Mouse (Mus musculus) ZHBTc4 (cell line): ENCODE data around the gene Msgn1.

Source experiments
- DNase-seq: peaks from one replicate; pipeline ENCODE4 v3.0.0-alpha.2; 2011; ENCODE audit warnings: low read depth, low spot score

Msgn1 gene

DNA sequence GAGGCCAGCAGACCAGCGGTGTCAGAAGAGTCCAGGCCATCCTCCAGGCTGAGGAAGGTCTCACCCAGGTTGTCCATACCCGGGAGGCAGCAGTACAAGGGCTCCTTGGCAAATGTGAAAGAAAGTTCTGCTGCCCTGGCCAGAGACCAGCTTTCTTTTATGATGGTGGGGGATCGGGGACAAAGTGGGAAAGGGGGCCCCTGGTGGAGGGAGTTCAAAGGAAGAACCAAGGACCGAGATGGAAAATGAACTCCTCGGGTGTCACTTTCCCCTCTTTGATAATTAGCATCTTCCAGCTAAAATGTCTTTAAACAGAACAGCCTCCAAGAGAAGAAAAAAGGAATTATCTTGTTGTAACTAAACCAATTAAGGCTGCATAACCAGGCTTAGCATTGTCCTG is at the start of gene Msgn1:
Gene Msgn1, minus strand, starts transcription at position 101 of the 400 bp plus-strand sequence.
- DNase-seq: no peak

DNA sequence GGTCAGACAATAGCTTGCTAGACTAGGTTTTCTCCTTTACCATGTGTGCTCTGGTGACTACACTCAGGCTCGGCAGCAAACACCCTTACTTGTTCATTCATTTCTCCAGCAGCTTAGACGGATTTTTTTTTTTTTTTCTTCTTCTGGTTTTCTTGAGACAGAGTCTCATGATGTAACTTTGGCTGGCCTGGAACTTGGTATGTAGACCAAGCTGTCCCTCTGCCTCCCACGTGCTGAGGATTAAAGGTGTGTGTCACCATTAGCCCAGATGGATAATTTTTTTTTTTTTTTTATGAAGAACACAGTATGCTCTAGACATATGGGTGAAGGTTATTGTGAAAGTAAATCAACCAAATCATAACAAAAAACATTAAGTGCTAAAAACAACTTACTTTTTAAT is 41.5 kb upstream of the Msgn1 start:
- DNase-seq: no peak

DNA sequence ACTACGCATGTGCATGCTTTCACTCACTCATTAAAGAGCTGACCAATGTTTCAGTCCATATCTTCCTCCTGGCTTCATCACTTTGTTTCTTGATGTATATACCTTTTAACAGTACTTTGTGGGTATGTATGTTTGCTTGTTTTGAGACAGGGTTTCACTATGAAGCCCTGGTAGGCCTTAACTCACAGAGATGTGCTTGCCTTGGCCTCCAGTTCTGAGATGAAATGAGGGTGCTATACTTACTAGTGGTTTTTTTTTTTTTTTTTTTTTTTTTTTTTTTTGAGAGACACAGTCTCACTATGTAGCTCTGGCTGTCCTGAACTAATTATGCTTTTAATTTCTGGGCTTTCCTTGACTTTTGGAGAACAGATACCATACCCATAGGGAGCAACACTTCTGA is 38.7 kb upstream of the Msgn1 start:
- no peak for DNase-seq

DNA sequence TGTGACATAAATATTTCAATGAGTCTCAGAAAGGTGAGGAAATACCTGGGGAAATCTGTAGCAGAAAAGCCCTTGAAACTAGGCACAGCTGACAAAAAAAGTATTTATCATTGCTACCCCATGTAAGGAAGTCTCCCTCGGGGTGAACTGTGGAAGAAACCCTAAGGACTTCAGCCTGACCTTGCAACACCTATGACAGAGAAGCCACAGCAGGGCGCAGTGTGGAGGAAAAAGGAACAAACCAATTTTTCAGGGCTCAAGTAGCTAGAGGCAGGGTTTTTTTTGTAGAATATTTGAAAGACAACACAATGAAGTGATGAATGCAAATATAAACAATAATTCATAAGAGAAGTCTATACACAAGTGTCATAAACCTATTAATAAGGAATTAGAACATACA is 27.2 kb upstream of the Msgn1 start:
- no peak for DNase-seq

DNA sequence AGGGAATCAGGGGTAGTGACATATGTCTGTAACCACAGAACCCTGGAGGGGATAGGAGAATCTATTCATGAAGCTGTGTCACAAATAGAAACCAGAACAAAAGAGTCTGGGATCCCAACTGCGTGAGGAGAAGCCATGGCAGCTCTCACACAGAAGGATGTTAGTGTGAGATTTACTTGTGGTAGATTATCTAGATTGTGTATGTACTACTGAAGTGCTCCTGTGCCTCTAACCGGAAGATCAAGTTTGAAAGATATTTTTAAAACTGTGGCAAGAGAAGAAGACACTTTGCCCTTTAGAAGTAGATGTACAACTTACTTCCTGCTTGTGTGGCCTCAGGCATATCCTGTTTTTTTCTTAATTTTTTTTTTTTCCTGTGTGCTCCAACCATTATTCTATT is 21.5 kb upstream of the Msgn1 start:
- DNase-seq: no peak

DNA sequence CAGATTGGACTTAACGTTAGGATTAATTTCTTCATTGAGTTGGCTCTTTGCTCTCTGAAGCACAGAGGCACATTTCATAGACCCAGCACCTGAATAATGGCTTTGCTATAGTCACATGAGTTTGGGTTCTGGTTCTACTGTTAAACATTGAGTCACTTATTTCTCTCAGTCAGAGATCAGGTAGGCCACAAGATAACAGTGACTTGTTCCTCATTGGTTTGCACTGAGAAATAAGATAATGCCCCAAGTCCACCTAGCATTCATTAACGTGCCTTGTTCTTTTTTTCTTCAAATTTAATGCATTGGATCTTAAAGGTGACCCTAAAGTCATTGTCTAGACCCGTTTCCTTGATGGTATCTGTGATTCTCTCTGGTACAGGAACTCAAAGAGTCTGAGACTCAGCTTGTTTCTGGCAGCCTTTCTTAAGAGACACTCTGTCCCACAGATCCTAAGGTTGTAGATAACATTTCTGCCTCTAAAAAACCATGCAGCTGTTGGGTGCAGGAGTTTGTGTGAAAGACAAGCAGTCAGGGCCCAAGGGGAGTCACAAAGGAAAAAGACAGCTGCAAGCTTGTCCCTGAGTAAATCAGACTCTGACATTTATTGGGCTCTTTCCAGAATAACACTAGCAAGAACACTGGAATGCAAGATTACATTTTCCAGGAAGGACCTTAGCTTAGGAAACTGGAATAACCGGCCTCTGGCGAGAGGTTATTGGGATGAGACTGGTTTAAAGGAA is 17.9 kb upstream of the Msgn1 start:
- no peak for DNase-seq

DNA sequence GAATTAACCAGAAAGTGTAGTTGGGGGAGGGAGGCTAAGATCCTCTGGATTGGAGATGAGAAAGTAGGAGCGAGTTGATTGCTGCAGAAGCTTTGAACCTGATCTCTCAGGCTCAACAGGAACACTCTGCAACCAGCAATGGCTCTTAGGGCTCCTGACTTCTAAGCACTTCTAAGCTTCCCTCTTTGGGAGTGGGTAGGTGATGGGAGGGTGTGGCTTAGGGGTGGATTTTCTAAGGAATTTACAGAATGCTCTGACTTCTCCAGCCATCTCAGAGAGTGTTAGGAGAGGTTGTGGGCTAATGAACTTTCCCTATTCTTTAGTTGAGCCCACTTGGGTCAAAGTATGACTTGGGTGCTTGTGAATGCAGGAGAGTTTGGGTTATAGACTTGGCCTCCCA is 17.4 kb upstream of the Msgn1 start:
- peak; percentile 57 for DNase-seq

DNA sequence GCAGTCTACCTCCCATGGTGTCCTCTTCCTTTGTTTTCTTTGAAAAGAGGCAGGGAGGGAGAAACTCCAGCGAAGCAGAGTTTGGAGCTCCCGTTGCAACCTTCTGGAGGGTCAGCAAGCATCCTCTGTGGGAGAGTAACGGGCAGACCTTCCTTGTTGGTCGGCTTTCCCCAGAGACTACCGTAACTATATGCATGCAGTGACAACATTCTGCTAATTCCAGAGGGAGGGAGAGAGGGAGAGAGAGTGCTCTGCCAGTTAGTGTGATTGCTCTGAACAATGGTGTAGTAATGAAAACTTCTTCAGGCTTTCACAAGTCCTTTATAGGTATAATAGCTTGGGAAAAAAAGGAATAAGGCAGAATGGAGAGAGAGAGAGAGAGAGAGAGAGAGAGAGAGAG is 15.9 kb upstream of the Msgn1 start:
- DNase-seq: no peak

DNA sequence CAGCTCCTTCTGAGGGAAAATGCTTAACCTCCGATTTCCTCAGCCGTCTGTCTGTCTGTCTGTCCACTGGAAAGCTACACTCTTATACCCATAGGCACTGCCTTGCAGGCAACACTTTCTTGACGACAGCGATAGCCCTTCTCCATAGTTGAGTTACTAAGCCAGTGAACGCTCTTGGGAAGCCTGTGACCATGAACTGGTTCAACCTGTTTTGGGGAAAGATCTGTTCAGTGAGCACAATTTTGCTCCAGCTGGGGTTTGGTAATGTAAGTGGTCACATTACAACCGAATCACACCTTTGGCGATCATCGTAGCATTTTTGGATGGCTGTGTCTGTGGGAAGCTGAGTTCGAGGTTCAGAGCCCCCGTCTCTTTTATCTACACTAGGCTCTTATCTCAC is 14.3 kb upstream of the Msgn1 start:
- DNase-seq: no peak

DNA sequence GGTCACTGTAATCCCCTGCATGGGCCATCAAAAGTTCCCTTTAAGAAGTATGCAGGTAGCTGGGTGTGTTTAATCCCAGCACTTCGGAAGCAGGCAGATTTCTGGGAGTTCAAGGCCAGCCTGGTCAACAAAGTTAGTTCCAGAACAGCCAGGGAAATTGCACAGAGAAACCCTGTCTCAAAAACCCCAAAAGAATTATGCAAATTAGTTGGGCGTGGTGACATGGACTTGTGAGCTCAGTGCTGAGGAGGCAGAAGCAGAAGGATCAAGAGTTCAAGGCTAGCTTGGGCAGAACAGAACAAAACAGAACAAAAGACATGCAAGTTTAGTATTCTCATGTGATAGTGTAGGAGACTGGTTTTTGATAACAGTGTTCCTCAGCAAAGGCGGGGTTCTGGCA is 13.8 kb upstream of the Msgn1 start:
- peak; percentile 59 for DNase-seq

DNA sequence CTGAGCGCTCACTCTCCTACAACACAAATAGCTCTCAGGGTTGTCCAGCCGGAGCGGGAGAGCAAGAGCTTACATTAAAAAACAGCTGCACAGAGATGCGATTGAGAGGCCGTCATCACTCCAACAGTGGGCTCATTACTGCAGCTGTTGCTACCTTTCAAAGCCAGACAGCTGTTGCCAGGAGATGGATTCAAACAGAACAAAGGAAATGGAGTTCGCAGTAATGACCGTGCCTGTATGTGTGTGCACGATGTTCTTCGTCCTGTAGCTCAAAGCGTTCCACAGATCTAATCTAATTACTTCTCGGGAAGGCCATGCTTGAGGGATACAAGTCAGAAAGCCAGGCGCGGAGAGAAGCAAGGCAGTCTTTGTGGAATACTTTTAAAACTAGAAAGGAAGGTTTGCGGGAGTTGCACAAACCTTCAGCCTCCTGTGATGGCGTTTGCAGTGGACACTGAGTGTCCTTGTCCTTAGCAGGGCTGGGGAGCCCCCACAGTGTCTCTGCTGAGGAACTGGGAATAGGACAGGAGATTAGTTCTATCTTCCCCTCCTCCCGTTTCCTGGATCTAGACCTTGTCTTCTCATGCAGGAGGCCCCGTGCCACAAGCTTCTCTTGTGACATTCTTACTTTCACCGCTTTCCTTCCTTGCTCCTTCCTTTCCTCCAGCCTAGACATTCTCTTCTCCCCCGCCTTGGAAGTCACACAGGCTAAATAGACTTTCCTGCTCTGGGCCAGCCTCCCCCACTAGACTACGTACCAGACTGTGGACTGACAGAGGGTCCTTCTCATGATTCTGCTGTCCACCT is 13.0 kb upstream of the Msgn1 start:
- no peak for DNase-seq

DNA sequence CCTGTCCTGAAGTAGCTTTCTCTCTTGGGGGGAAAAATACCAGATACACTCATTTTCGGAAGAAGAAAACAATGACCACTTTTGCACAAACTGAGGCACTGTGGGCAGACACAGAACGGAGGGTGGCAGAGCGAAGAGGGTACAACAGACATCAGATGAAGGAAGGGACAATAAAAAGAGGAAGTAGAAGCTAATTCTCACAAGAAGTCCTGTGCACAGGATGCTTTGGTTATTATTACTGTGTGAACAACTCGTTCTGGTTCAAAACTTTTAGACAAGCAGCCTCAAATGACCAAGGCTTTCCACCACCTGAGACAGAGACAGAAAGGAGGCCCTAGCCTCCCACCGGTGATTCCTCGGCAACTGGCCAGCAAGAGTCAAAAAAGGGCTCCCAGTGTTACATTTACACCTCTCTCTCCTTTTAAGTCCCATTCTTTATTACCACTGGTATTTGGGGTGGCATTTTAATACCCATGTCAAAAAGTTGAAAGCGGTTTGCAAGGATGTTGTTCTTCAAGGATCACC is 9.0 kb upstream of the Msgn1 start:
- DNase-seq: no peak

DNA sequence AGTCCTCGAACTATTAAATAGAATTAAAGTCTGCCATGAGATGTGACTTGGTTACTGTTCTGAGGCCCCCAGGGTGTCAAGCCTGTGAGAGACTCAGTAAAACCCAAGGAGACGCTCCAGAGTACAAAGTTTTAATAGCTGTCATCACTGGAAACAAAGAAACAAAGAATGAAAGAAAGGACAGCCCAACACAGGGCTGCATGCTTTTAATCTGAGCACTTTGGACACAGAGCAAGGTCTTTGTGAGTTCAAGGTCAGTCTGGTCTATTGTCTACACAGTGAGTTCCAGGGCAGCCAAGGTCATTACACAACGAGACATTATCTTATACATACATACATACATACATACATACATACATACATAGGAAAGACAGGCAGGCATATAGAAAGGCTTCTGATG is 7.7 kb upstream of the Msgn1 start:
- DNase-seq: peak; percentile 89

DNA sequence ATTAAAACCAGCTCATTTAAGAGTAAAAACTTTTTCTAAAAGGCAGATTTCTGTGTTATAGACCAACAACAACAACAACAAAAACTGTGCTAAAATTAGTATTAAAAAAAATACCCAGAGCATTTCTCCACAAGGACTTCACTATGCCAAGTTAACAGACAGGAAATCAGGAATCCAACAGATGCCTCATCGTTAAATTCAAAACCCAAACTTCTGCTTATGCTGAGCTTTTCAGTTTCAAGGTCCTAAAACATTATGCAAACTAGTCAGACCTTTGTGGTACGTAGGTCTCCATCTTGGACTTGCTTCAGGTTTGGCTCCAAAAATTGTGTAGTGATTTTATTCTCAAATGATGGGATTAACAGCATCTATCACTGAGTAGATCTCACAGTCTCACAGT is 6.8 kb upstream of the Msgn1 start:
- DNase-seq: no peak

DNA sequence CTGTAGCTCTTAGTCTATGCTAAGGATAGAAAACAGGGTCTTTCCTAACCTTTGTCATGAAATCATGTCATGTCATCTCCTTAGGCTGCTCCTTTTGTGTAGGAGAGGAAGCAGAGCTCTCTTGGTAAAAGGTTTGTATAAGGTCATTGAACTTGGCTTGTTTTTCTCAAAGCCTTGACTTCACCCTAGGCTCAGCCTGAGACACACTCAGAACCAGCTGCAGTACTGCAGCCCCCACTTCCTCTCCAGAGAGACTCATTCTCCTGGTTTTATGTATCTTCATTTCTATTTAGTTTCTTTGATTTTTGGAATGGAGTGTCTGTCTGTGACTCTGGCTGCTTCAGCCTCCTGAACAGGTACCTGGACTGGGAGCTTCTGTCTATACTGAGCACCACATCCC is 6.0 kb upstream of the Msgn1 start:
- no peak for DNase-seq

DNA sequence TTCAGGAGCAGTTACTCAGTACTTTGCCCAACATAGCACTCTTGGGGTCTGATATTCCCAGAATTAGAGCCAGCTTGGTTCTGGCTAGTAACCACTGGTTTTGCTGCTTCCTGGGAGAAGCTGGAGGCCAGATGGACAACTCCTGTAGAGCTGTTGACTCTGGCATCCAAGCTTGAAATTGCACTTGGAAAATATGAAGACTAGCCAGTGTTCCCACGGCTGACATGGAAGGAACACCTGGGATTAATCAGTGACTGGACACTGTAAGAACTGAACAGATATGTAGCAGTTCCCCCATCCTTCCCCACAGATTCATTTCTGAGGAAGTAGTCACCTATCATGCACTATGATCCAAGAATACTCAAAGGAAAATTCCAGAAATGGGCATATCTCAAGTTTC is 4.1 kb upstream of the Msgn1 start:
- DNase-seq: no peak

DNA sequence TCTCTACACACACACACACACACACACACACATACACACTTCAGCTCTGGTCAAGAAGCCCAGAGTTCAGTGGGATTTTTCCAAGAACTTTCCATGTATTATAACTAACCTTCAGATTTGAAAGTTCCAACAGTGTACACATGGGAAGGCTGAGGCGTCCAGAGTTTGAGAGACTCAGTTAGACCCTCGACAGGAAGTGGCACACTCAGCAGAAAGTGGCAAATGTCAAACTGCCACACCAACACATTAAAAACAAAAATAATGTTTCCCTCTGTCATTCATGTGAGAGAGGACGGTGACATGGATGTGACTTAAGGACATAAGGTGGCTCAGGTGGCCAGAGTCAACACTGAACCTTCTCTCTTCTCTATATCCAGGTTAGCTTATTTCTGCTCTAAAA is 1.6 kb upstream of the Msgn1 start:
- DNase-seq: no peak

DNA sequence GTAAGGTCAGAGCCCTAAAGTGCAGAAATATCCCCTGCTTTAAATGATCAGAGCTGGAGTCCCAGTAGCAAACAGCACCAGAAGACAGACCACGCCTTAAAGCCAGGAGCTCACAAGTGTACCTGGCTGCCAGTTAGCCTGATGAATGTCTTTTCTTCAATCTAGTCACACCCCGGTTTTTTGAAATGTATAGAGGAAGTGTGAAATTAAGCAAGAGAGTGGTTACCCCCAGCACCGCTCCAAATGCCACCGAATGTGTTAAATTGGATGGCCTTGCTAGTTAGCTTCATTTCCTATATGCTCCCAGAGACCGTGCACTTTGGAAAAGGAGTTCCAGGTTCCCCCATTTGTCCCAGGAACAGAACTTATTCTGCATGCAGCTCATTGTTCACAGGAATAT is 864 bp upstream of the Msgn1 start:
- no peak for DNase-seq

DNA sequence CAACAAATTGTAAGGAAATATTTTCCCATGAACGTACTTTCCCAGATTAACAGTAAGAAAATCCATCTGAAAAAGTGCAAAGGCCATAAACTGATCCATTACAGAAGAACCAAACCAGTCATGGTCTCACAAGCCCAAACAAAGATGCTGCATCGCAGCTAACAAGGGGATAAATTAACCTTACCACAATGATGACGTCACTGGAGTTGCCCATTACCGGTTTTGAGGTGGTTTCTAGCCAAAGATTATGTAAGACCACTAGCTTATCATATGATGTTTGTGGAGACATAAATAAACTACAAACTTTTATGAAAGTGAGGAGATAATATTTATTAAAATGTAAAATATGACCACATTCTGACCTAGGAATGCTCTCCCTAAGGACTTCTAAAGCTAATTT is 2.5 kb downstream of the Msgn1 start:
- DNase-seq: no peak

DNA sequence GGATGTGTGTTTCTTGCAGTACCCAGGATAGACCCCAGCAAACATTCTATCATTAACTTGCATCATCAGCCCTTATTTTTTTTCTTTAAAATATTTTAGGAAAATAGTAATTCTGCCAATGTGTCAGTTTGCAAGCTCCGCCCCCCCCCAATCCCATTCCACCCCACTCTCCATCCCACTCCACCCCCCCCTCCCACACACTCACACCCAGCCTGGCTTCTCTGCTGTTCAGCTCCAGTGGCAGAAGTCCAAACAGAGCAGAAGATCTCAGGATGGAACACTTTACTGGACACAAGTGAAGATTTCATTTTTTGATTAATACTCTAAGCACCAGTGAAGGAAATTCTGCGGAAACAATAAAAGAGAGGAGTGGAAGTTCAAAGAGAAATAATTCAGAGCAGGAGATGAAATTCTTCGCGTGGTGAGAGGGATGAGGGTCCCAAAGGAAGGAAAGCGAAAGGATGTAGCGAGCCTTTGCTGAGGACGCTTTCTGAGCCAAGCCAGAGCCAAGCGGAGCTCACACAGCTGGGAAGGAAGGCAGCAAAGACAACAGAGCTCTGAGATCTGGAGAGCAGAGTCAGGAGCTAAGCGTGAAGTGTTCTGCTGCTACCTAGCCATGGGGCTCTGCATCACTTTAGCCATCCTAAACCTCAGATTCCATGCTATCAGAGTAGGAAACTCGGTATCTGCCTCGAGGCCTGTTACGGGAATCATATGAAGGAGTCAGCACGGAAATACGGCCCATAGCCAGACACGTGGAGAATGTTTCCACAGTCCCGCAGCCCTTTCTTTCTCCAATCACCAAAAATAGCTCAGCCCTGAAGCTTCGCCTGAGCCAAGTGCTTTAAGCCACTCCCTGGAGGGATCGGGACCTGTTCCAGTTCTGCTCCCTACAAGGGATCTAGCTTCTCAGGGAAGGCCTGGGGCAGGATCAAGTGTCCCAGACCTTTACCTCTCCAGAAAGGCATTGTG is 4.8 kb downstream of the Msgn1 start:
- DNase-seq: no peak

DNA sequence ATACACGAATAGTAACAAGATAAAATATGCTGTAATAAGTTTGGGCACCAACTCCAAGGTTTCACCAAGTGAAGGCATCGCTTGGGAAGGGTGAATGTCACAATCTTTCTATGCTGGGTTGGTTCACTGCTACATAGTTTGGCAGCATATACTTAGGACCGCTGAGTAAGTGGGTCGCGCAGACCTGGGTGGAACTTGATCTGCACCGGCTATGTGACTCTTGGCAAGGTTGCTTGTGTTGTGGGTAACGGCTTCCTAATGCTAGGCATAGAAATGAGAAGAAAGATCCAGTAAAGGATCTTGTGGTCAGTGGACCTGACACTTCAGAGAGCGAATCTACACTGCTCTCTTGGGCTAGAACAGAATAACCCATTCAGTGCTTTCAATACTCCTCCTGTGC is 6.3 kb downstream of the Msgn1 start:
- DNase-seq: no peak

DNA sequence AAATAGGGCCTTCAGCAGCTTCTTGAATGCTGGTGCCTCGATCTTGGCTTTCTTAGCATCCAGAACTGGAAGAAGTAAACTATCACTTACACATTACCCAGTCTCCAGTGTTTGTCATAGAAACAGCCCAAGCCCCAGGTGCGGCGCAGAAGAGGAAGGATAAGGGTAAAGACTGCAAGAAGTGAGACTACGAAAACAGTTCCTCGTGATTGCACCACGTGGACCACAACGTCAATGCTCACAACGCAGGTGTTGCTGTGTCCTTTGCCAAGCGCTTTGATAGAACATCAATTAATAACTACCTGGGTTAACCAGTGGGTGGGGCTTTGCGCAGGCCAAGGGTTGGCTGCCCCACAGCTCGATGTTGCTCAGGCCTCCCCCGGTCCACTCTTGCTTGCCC is 8.1 kb downstream of the Msgn1 start:
- no peak for DNase-seq
